Mouse (Mus musculus): ENCODE measurements around the gene Nrbp1. TPM values are rescaled to one million over a fixed set of nuclear protein-coding genes. Genes with fewer than 3 reads are reported as not detected.
A peak's percentile ranks its signal among the peaks of the same experiment; 100 is the strongest.

Gene Nrbp1
- polyA plus RNA-seq, 1 experiment: 301 TPM

- Histone ChIP-seq H3K36me3 (ENCODE audit: control insufficient read depth, insufficient read depth, low read length) (peaks cover 58% of the 10 kb centered on the region), H3K4me1 (replicated peaks; ENCODE audit: control insufficient read depth, insufficient read depth, low read length) (0 out of 2 replicates have a peak, but pooled peaks cover 2% of the 10 kb centered on the region), H3K27me3 (ENCODE audit: control insufficient read depth, insufficient read depth, low read length) (no peaks in the 10 kb centered on the region), H3K4me3 (ENCODE audit: control insufficient read depth, insufficient read depth, low read length) (no peak overlapping the region), H3K27ac (ENCODE audit: control insufficient read depth, insufficient read depth, low read length) (no peak overlapping the region)
- no peak for DNase-seq
- WGBS: 95% methylated on average over 4 of the region's 4 CpGs
- TF ChIP-seq POLR2A (IDR thresholded peaks at IDR 0.05; ENCODE audit: control insufficient read depth, extremely low read depth, insufficient read depth, low read length, poor library complexity): no peak
- TF ChIP-seq CTCF (IDR thresholded peaks at IDR 0.05; ENCODE audit: borderline replicate concordance, control insufficient read depth, extremely low read depth, insufficient read depth, low read length, poor library complexity): no peak
These were observed 10.1 kb downstream of the Nrbp1 start for GRCm38 (mm10) chr5:31250716-31251115.

- Histone ChIP-seq H3K27ac (ENCODE audit: control insufficient read depth, insufficient read depth, low read length) (no peak within 1 kb of the TSS), H3K4me1 (replicated peaks; ENCODE audit: control insufficient read depth, insufficient read depth, low read length) (0 out of 2 replicates have a peak, but pooled peaks cover 2% of the 10 kb centered on the region), H3K27me3 (ENCODE audit: control insufficient read depth, insufficient read depth, low read length) (no peaks in the 10 kb centered on the region), H3K36me3 (ENCODE audit: control insufficient read depth, insufficient read depth, low read length) (peaks cover 49% of the 10 kb centered on the region), H3K4me3 (ENCODE audit: control insufficient read depth, insufficient read depth, low read length) (peak within 1 kb of the TSS; percentile 52)
- 74% methylated on average over 47 of the region's 47 CpGs for WGBS
- peak; percentile 8 for DNase-seq
- no peak for TF ChIP-seq POLR2A (IDR thresholded peaks at IDR 0.05; ENCODE audit: control insufficient read depth, extremely low read depth, insufficient read depth, low read length, poor library complexity)
- TF ChIP-seq CTCF (IDR thresholded peaks at IDR 0.05; ENCODE audit: borderline replicate concordance, control insufficient read depth, extremely low read depth, insufficient read depth, low read length, poor library complexity): no peak
These were observed 11.0 kb downstream of the Nrbp1 start, which contains the start of gene Krtcap3 for GRCm38 (mm10) chr5:31251541-31252101. Krtcap3 (plus strand) TSS chr5:31251691.

GRCm38 (mm10) chr5:31252151-31252550 is 11.5 kb downstream of the Nrbp1 start:
- no peak overlapping the region for H3K27ac ChIP-seq (ENCODE audit: control insufficient read depth, insufficient read depth, low read length)
- peaks cover 43% of the 10 kb centered on the region for H3K36me3 ChIP-seq (ENCODE audit: control insufficient read depth, insufficient read depth, low read length)
- H3K27me3 ChIP-seq (ENCODE audit: control insufficient read depth, insufficient read depth, low read length): no peaks in the 10 kb centered on the region
- DNase-seq: no peak
- 89% methylated on average over 10 of the region's 10 CpGs for WGBS
- 0 out of 2 replicates have a peak, but pooled peaks cover 2% of the 10 kb centered on the region for H3K4me1 ChIP-seq (replicated peaks; ENCODE audit: control insufficient read depth, insufficient read depth, low read length)
- H3K4me3 ChIP-seq (ENCODE audit: control insufficient read depth, insufficient read depth, low read length): peak overlapping the region; percentile 52
- TF ChIP-seq POLR2A (IDR thresholded peaks at IDR 0.05; ENCODE audit: control insufficient read depth, extremely low read depth, insufficient read depth, low read length, poor library complexity) (no peak), CTCF (IDR thresholded peaks at IDR 0.05; ENCODE audit: borderline replicate concordance, control insufficient read depth, extremely low read depth, insufficient read depth, low read length, poor library complexity) (no peak)

GRCm38 (mm10) chr5:31252795-31253545 is 12.3 kb downstream of the Nrbp1 start:
- Histone ChIP-seq H3K4me1 (replicated peaks; ENCODE audit: control insufficient read depth, insufficient read depth, low read length) (0 out of 2 replicates have a peak, but pooled peaks cover 2% of the 10 kb centered on the region), H3K27me3 (ENCODE audit: control insufficient read depth, insufficient read depth, low read length) (no peaks in the 10 kb centered on the region), H3K36me3 (ENCODE audit: control insufficient read depth, insufficient read depth, low read length) (peaks cover 35% of the 10 kb centered on the region), H3K4me3 (ENCODE audit: control insufficient read depth, insufficient read depth, low read length) (no peak overlapping the region), H3K27ac (ENCODE audit: control insufficient read depth, insufficient read depth, low read length) (no peak overlapping the region)
- WGBS: 93% methylated on average over 16 of the region's 16 CpGs
- TF ChIP-seq POLR2A (IDR thresholded peaks at IDR 0.05; ENCODE audit: control insufficient read depth, extremely low read depth, insufficient read depth, low read length, poor library complexity) (no peak), CTCF (IDR thresholded peaks at IDR 0.05; ENCODE audit: borderline replicate concordance, control insufficient read depth, extremely low read depth, insufficient read depth, low read length, poor library complexity) (no peak)
- no peak for DNase-seq

- TF ChIP-seq POLR2A (IDR thresholded peaks at IDR 0.05; ENCODE audit: control insufficient read depth, extremely low read depth, insufficient read depth, low read length, poor library complexity) (no peak), CTCF (IDR thresholded peaks at IDR 0.05; ENCODE audit: borderline replicate concordance, control insufficient read depth, extremely low read depth, insufficient read depth, low read length, poor library complexity) (no peak)
- Histone ChIP-seq H3K4me1 (replicated peaks; ENCODE audit: control insufficient read depth, insufficient read depth, low read length) (0 out of 2 replicates have a peak, but pooled peaks cover 2% of the 10 kb centered on the region), H3K27ac (ENCODE audit: control insufficient read depth, insufficient read depth, low read length) (no peak overlapping the region), H3K36me3 (ENCODE audit: control insufficient read depth, insufficient read depth, low read length) (peaks cover 27% of the 10 kb centered on the region), H3K4me3 (ENCODE audit: control insufficient read depth, insufficient read depth, low read length) (no peak overlapping the region), H3K27me3 (ENCODE audit: control insufficient read depth, insufficient read depth, low read length) (no peaks in the 10 kb centered on the region)
- DNase-seq: no peak
- 89% methylated on average over 8 of the region's 8 CpGs for WGBS
These were observed 13.1 kb downstream of the Nrbp1 start for GRCm38 (mm10) chr5:31253806-31254205.

- 84% methylated on average over 7 of the region's 7 CpGs for WGBS
- TF ChIP-seq CTCF (IDR thresholded peaks at IDR 0.05; ENCODE audit: borderline replicate concordance, control insufficient read depth, extremely low read depth, insufficient read depth, low read length, poor library complexity) (no peak), POLR2A (IDR thresholded peaks at IDR 0.05; ENCODE audit: control insufficient read depth, extremely low read depth, insufficient read depth, low read length, poor library complexity) (no peak)
- no peak for DNase-seq
- no peak overlapping the region for H3K4me3 ChIP-seq (ENCODE audit: control insufficient read depth, insufficient read depth, low read length)
- H3K27ac ChIP-seq (ENCODE audit: control insufficient read depth, insufficient read depth, low read length): no peak overlapping the region
- no peaks in the 10 kb centered on the region for H3K27me3 ChIP-seq (ENCODE audit: control insufficient read depth, insufficient read depth, low read length)
- H3K4me1 ChIP-seq (replicated peaks; ENCODE audit: control insufficient read depth, insufficient read depth, low read length): 0 out of 2 replicates have a peak, but pooled peaks cover 2% of the 10 kb centered on the region
- H3K36me3 ChIP-seq (ENCODE audit: control insufficient read depth, insufficient read depth, low read length): peaks cover 20% of the 10 kb centered on the region
These were observed 13.8 kb downstream of the Nrbp1 start for GRCm38 (mm10) chr5:31254452-31254851.

Data from thymus, adult 2 months (tissue).